Comparison of ENCODE assay signal across 8 mouse cellular contexts in genomic region chr19:55316109-55316714, GRCm38 (mm10). TPM values are rescaled to one million over a fixed set of nuclear protein-coding genes. Genes with fewer than 3 reads are reported as not detected.
DNase-seq lines count a peak whose midpoint lies in the region; ATAC-seq and TF ChIP-seq lines count a peak whose summit lies in the region.

Gene Vti1a (plus strand): TSS chr19:55316295.

- intact Hi-C loops in heart, postnatal 10 days (cut with DNase I), result no loop called here

- H3K27ac ChIP-seq in ES-Bruce4 (ENCODE audit: insufficient read depth, low read length), result no peak within 1 kb of the TSS
- H3K27ac ChIP-seq in forebrain, embryonic 13.5 days, result peak within 1 kb of the TSS; percentile 68; the same call in 1 of the 2 replicates
- peak within 1 kb of the TSS; percentile 93 for H3K27ac ChIP-seq in liver, postnatal 0 days (ENCODE audit: low read depth)
- peak within 1 kb of the TSS; percentile 73 for H3K27ac ChIP-seq in neural tube, embryonic 14.5 days (ENCODE audit: low read depth, low read length)

- no peak for TF ChIP-seq EP300 in ES-Bruce4 (IDR thresholded peaks at IDR 0.05; ENCODE audit: insufficient read depth, low read depth, low read length)
- peak; percentile 50; the same call in 1 of the 2 replicates for TF ChIP-seq EP300 in liver, postnatal 0 days (IDR thresholded peaks at IDR 0.05; ENCODE audit: low read depth)

- no peaks in the 10 kb centered on the region for H3K4me1 ChIP-seq in ES-Bruce4 (ENCODE audit: control insufficient read depth, insufficient read depth, low read length)
- peaks cover 47% of the 10 kb centered on the region for H3K4me1 ChIP-seq in forebrain, embryonic 13.5 days
- peaks cover 20% of the 10 kb centered on the region; the same call in 1 of the 2 replicates for H3K4me1 ChIP-seq in liver, postnatal 0 days (ENCODE audit: insufficient read depth)
- peaks cover 10% of the 10 kb centered on the region for H3K4me1 ChIP-seq in neural tube, embryonic 14.5 days (ENCODE audit: control insufficient read depth, insufficient read depth, low read length)

- H3K27me3 ChIP-seq in ES-Bruce4 (ENCODE audit: control insufficient read depth, insufficient read depth, low read length, poor library complexity, severe bottlenecking), result no peaks in the 10 kb centered on the region
- H3K27me3 ChIP-seq in forebrain, embryonic 13.5 days, result no peaks in the 10 kb centered on the region
- no peaks in the 10 kb centered on the region for H3K27me3 ChIP-seq in liver, postnatal 0 days (ENCODE audit: insufficient read depth, low read length)
- peaks cover 3% of the 10 kb centered on the region; the same call in 1 of the 2 replicates for H3K27me3 ChIP-seq in neural tube, embryonic 14.5 days (ENCODE audit: control insufficient read depth, insufficient read depth, low read length)

- peak; percentile 86 for ATAC-seq in cerebellum, adult (ENCODE audit: insufficient number of reproducible peaks, low FRiP score, low TSS enrichment)
- peak; percentile 94 for ATAC-seq in forebrain, embryonic 13.5 days
- ATAC-seq in liver, postnatal 0 days, result peak; percentile 93
- ATAC-seq in neural tube, embryonic 14.5 days (ENCODE audit: low read depth), result peak; percentile 94

- no peaks in the 10 kb centered on the region for H3K9me3 ChIP-seq in ES-Bruce4 (replicated peaks; ENCODE audit: control insufficient read depth, insufficient read depth, low read length, poor library complexity, severe bottlenecking)
- no peaks in the 10 kb centered on the region for H3K9me3 ChIP-seq in forebrain, embryonic 13.5 days (replicated peaks)
- no peaks in the 10 kb centered on the region for H3K9me3 ChIP-seq in liver, postnatal 0 days (ENCODE audit: low read length)
- H3K9me3 ChIP-seq in neural tube, embryonic 14.5 days (ENCODE audit: control insufficient read depth, low read length), result no peaks in the 10 kb centered on the region

- no peak for TF ChIP-seq CTCF in ES-Bruce4 (IDR thresholded peaks at IDR 0.05; ENCODE audit: low read depth, low read length)
- peak; percentile 59 for TF ChIP-seq CTCF in liver, postnatal 0 days (IDR thresholded peaks at IDR 0.05; ENCODE audit: low read depth)

- H3K4me2 ChIP-seq in forebrain, embryonic 13.5 days, result peak within 1 kb of the TSS; percentile 89
- H3K4me2 ChIP-seq in liver, postnatal 0 days (ENCODE audit: low read depth, low read length), result peak within 1 kb of the TSS; percentile 84
- H3K4me2 ChIP-seq in neural tube, embryonic 14.5 days (ENCODE audit: low read depth, low read length), result peak within 1 kb of the TSS; percentile 90

- TF ChIP-seq POLR2A in ES-Bruce4 (IDR thresholded peaks at IDR 0.05; ENCODE audit: insufficient read depth, low read length), result no peak

- peak within 1 kb of the TSS; percentile 92 for H3K4me3 ChIP-seq in ES-Bruce4 (ENCODE audit: low read depth, low read length)
- H3K4me3 ChIP-seq in forebrain, embryonic 13.5 days, result peak within 1 kb of the TSS; percentile 87
- peak within 1 kb of the TSS; percentile 92 for H3K4me3 ChIP-seq in liver, postnatal 0 days (ENCODE audit: low read depth, low read length)
- peak within 1 kb of the TSS; percentile 92 for H3K4me3 ChIP-seq in neural tube, embryonic 14.5 days (ENCODE audit: low read depth, low read length)

- H3K36me3 ChIP-seq in ES-Bruce4 (ENCODE audit: control insufficient read depth, insufficient read depth, low read length, poor library complexity, severe bottlenecking), result peaks cover 9% of the 10 kb centered on the region
- H3K36me3 ChIP-seq in forebrain, embryonic 13.5 days (ENCODE audit: poor library complexity, severe bottlenecking), result peaks cover 8% of the 10 kb centered on the region
- H3K36me3 ChIP-seq in liver, postnatal 0 days (replicated peaks; ENCODE audit: insufficient read depth, low read length), result peaks cover 16% of the 10 kb centered on the region
- peaks cover 7% of the 10 kb centered on the region; the same call in 1 of the 2 replicates for H3K36me3 ChIP-seq in neural tube, embryonic 14.5 days (ENCODE audit: control insufficient read depth, insufficient read depth, low read length)

- peak; percentile 92 to 95 for DNase-seq in heart, postnatal 10 days
- DNase-seq in large intestine, adult 2 months (ENCODE audit: low read depth, low spot score), result peak; percentile 77
- peak; percentile 91 for DNase-seq in liver, postnatal 0 days
- DNase-seq in testis, postnatal 10 days (ENCODE audit: low spot score), result peak; percentile 90

- H3K9ac ChIP-seq in ES-Bruce4 (ENCODE audit: low read depth, poor library complexity, severe bottlenecking), result peak within 1 kb of the TSS; percentile 72
- peak within 1 kb of the TSS; percentile 85 for H3K9ac ChIP-seq in forebrain, embryonic 13.5 days
- H3K9ac ChIP-seq in liver, postnatal 0 days (replicated peaks), result peak within 1 kb of the TSS; percentile 77
- peak within 1 kb of the TSS; percentile 80 for H3K9ac ChIP-seq in neural tube, embryonic 14.5 days (replicated peaks; ENCODE audit: low read depth, low read length)

- under 1% methylated on average over 48 of the region's 48 CpGs for WGBS in forebrain, embryonic 13.5 days
- WGBS in large intestine, adult 2 months, result under 1% methylated on average over 48 of the region's 48 CpGs
- WGBS in liver, postnatal 0 days (ENCODE audit: insufficient replicate concordance), result 2% methylated on average over 48 of the region's 48 CpGs
- under 1% methylated on average over 47 of the region's 48 CpGs for WGBS in neural tube, embryonic 14.5 days

RNA-seq across cellular contexts. Expression of gene Vti1a, which starts in this region (rescaled TPM):
- polyA plus RNA-seq in ES-Bruce4 (2011; ENCODE audit: insufficient read depth, insufficient read length, low read depth, missing spikeins), result 15.4 and 17.6 TPM in 2 replicates
- 25.8 and 29.0 TPM in 2 replicates for polyA plus RNA-seq in forebrain, embryonic 13.5 days (2015; fragmentation: Nextera tagmentation; extraction: Ambion mirVana)
- 10 to 100 TPM; 20.3 to 21.5 TPM for total RNA-seq in heart, postnatal 10 days (2021)
- 7.8 and 10.9 TPM in 2 replicates for polyA plus RNA-seq in large intestine, adult 2 months (2012; rRNA removed)
- polyA plus RNA-seq in liver, postnatal 0 days (2015; fragmentation: Nextera tagmentation; extraction: Ambion mirVana), result 9.7 and 10.5 TPM in 2 replicates
- 33.4 and 35.7 TPM in 2 replicates for polyA plus RNA-seq in neural tube, embryonic 14.5 days (2014; fragmentation: Nextera tagmentation; extraction: Ambion mirVana)
